Mouse (Mus musculus): ENCODE results near the gene Iqgap2. TPM values are rescaled to one million over a fixed set of nuclear protein-coding genes. Genes with fewer than 3 reads are reported as not detected.

The Iqgap2 gene
- total and polyA plus RNA-seq, 3 experiments: 0.08 to 0.14 (median 0.11) TPM

DNA sequence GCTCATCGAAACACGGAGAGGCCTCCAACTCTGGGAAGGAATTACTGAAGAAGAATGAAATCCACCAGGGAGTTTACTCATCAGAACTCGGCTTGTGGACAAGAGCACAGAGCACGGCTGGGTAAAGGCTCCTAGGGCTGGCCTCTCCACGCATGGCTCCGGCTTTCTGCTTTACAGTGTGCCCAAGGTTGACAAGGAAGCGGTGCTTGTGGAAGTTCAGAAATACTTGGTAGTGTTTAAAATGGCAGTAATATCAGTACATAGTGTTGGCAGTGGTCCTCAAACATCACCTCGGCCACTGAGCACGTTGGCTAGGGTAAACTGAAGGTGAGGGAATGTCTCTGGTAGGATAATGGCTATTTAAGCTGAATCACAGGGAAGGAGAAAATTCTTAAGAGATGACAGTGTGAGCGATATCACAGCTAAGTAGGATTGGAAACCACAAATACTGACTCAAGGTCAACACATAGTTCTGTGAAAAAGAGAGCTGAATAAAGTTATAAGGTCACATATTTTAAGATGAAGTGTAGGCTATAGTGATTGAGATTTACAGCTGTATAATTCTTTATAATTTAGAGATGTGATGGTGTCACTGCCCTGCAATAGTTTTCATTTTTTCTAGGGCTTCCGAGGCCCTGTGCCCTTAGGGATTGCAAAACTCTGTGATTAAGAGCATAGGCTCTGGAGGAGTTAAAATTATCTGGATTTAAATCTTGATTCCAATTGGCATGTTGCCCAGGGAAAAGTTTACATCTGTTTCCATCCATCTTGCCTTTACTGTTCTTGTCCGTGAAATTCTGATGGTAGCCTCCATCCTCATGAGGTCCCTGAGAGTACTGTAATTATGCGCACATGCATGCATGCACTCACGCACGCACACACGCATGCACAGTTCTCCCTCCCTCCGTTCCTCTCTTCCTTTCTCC, 250.4 kb downstream of the Iqgap2 start:
- in situ Hi-C loops (cut with MboI; ENCODE audit: low pct_ligation_motif_present, low pct_unique_long_range_greater_than_20kb, low sequenced_read_pairs): no loop called here
- no peaks in the 10 kb centered on the region for H3K9me3 ChIP-seq (replicated peaks; ENCODE audit: low read length)
- no peak for DNase-seq (ENCODE audit: extremely low read depth)
- TF ChIP-seq POLR2A (IDR thresholded peaks at IDR 0.05; ENCODE audit: low read depth, low read length) (no peak), MYC (IDR thresholded peaks at IDR 0.05; ENCODE audit: low read depth, low read length) (no peak), ZKSCAN1 (IDR thresholded peaks at IDR 0.05; ENCODE audit: borderline replicate concordance, low read depth, low read length) (no peak), E2F4 (IDR thresholded peaks at IDR 0.05; ENCODE audit: insufficient replicate concordance, low read depth, low read length) (no peak), MXI1 (IDR thresholded peaks at IDR 0.05; ENCODE audit: low read depth, low read length) (no peak), CTCF (conservative IDR thresholded peaks at IDR 0.05 in 1 of 2, IDR thresholded peaks at IDR 0.05 in 1 of 2; ENCODE audit: low read depth in 2 of 2, low read length in 2 of 2) (no peak), USF2 (conservative IDR thresholded peaks at IDR 0.05; ENCODE audit: low read depth, low read length) (no peak), GABPA (IDR thresholded peaks at IDR 0.05; ENCODE audit: insufficient replicate concordance, low read depth, low read length) (no peak), JUND (conservative IDR thresholded peaks at IDR 0.05; ENCODE audit: low read depth, low read length) (no peak), RAD21 (IDR thresholded peaks at IDR 0.05; ENCODE audit: low read depth, low read length) (no peak), MAX (IDR thresholded peaks at IDR 0.05; ENCODE audit: low read length) (no peak), ZNF384 (IDR thresholded peaks at IDR 0.05; ENCODE audit: low read depth, low read length) (no peak), RCOR1 (conservative IDR thresholded peaks at IDR 0.05; ENCODE audit: low read depth, low read length) (no peak), MAFK (IDR thresholded peaks at IDR 0.05; ENCODE audit: insufficient replicate concordance, low read length) (no peak), CHD1 (IDR thresholded peaks at IDR 0.05; ENCODE audit: low read depth, low read length) (no peak), TBP (conservative IDR thresholded peaks at IDR 0.05; ENCODE audit: low read depth, low read length) (no peak), NRF1 (IDR thresholded peaks at IDR 0.05; ENCODE audit: low read depth, low read length) (no peak)
- dilution Hi-C loops (cut with MboI; ENCODE audit: extremely low pct_ligation_motif_present, extremely low pct_unique_long_range_greater_than_20kb, low sequenced_read_pairs): no loop called here
- H3K4me3 ChIP-seq (replicated peaks in 1 of 3; ENCODE audit: low read depth in 2 of 3, low read length in 2 of 3, poor library complexity in 1 of 3): no peak overlapping the region
- no peak overlapping the region for H3K9ac ChIP-seq (ENCODE audit: insufficient read depth, low read depth)
- H3K27me3 ChIP-seq (replicated peaks): no peaks in the 10 kb centered on the region
- no peak overlapping the region for H3K27ac ChIP-seq (ENCODE audit: insufficient read depth, low read depth)
- H3K4me1 ChIP-seq (ENCODE audit: control insufficient read depth in 1 of 2, insufficient read depth in 2 of 2): no peaks in the 10 kb centered on the region
- no peak overlapping the region for H3K4me2 ChIP-seq (ENCODE audit: insufficient read depth, low read depth, poor library complexity, severe bottlenecking)
- no peaks in the 10 kb centered on the region for H3K36me3 ChIP-seq (replicated peaks in 1 of 2; ENCODE audit: control insufficient read depth in 1 of 2, insufficient read depth in 1 of 2, low read length in 1 of 2)
- H3K79me2 ChIP-seq (replicated peaks; ENCODE audit: control insufficient read depth, extremely low read depth, insufficient read depth, poor library complexity, severe bottlenecking): no peaks in the 10 kb centered on the region

DNA sequence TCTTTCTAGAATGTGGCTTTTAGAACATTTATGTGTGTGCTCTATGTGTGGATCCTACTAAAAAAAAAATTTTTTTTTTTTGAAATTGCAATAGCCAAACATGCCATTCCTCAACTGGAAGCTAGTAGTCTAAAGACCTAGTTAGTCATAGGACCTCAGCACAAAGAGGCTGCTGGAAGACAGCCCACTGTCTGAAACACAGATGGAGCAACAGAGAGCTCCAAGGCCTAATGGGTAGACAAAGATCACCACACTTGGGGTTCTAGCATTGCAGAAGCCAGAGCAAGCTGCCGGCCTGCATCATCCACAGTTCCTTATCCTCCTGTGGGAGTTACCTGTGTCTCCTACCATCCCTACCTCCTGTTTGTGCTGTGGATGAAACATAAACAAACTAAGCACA, 251.3 kb downstream of the Iqgap2 start:
- Histone ChIP-seq H3K27me3 (replicated peaks) (no peaks in the 10 kb centered on the region), H3K9ac (ENCODE audit: insufficient read depth, low read depth) (no peak overlapping the region), H3K27ac (ENCODE audit: insufficient read depth, low read depth) (no peak overlapping the region), H3K4me2 (ENCODE audit: insufficient read depth, low read depth, poor library complexity, severe bottlenecking) (no peak overlapping the region), H3K4me3 (replicated peaks in 1 of 3; ENCODE audit: low read depth in 2 of 3, low read length in 2 of 3, poor library complexity in 1 of 3) (no peak overlapping the region), H3K9me3 (replicated peaks; ENCODE audit: low read length) (no peaks in the 10 kb centered on the region), H3K36me3 (replicated peaks in 1 of 2; ENCODE audit: control insufficient read depth in 1 of 2, insufficient read depth in 1 of 2, low read length in 1 of 2) (no peaks in the 10 kb centered on the region), H3K4me1 (ENCODE audit: control insufficient read depth in 1 of 2, insufficient read depth in 2 of 2) (no peaks in the 10 kb centered on the region), H3K79me2 (replicated peaks; ENCODE audit: control insufficient read depth, extremely low read depth, insufficient read depth, poor library complexity, severe bottlenecking) (no peaks in the 10 kb centered on the region)
- no peak for TF ChIP-seq MAX (IDR thresholded peaks at IDR 0.05; ENCODE audit: low read length)
- TF ChIP-seq JUN (IDR thresholded peaks at IDR 0.05; ENCODE audit: insufficient read depth, low read depth, low read length): no peak
- no peak for TF ChIP-seq ELF1 (IDR thresholded peaks at IDR 0.05; ENCODE audit: low read depth, low read length)
- TF ChIP-seq ZC3H11A (IDR thresholded peaks at IDR 0.05; ENCODE audit: low read depth, low read length): no peak
- no peak for TF ChIP-seq ZNF384 (IDR thresholded peaks at IDR 0.05; ENCODE audit: low read depth, low read length)
- no peak for TF ChIP-seq CHD1 (IDR thresholded peaks at IDR 0.05; ENCODE audit: low read depth, low read length)
- TF ChIP-seq EP300 (IDR thresholded peaks at IDR 0.05; ENCODE audit: low read length): no peak
- no peak for TF ChIP-seq MAZ (IDR thresholded peaks at IDR 0.05; ENCODE audit: low read depth, low read length)
- TF ChIP-seq ZKSCAN1 (IDR thresholded peaks at IDR 0.05; ENCODE audit: borderline replicate concordance, low read depth, low read length): no peak
- TF ChIP-seq JUND (conservative IDR thresholded peaks at IDR 0.05; ENCODE audit: low read depth, low read length): no peak
- no peak for TF ChIP-seq USF1 (IDR thresholded peaks at IDR 0.05; ENCODE audit: low read depth, low read length)
- TF ChIP-seq USF2 (conservative IDR thresholded peaks at IDR 0.05; ENCODE audit: low read depth, low read length): no peak
- no peak for TF ChIP-seq CTCF (conservative IDR thresholded peaks at IDR 0.05 in 1 of 2, IDR thresholded peaks at IDR 0.05 in 1 of 2; ENCODE audit: low read depth in 2 of 2, low read length in 2 of 2)
- no peak for TF ChIP-seq MXI1 (IDR thresholded peaks at IDR 0.05; ENCODE audit: low read depth, low read length)
- no peak for TF ChIP-seq PAX5 (IDR thresholded peaks at IDR 0.05; ENCODE audit: low read length)
- TF ChIP-seq RAD21 (IDR thresholded peaks at IDR 0.05; ENCODE audit: low read depth, low read length): no peak
- in situ Hi-C loops (cut with MboI; ENCODE audit: low pct_ligation_motif_present, low pct_unique_long_range_greater_than_20kb, low sequenced_read_pairs): no loop called here
- DNase-seq (ENCODE audit: extremely low read depth): no peak
- dilution Hi-C loops (cut with MboI; ENCODE audit: extremely low pct_ligation_motif_present, extremely low pct_unique_long_range_greater_than_20kb, low sequenced_read_pairs): no loop called here
